Mouse (Mus musculus) lung, adult 2 months (tissue): ENCODE measurements around the gene Anapc15.

Experiments
- CTCF ChIP-seq: fragments of 200-500 bp; IDR thresholded peaks from 2 replicates; pipeline ENCODE4 v1.5.1; 2011; ENCODE audit warnings: mild to moderate bottlenecking, low read length, control low read depth; ENCODE audit not compliant: insufficient read depth
- POLR2A ChIP-seq: fragments of 200-500 bp; IDR thresholded peaks from 2 replicates; pipeline ENCODE4 v1.6.1; 2011; ENCODE audit warnings: low read depth, mild to moderate bottlenecking, control low read depth, low read length, borderline replicate concordance; ENCODE audit errors: extremely low read depth

- no peak for TF ChIP-seq POLR2A
- no peak for TF ChIP-seq CTCF
Observed at GRCm38 (mm10) chr7:101836271-101837153, 27.0 kb upstream of the Anapc15 start.
